Mouse (Mus musculus) neural tube, embryonic 14.5 days (tissue): ENCODE results near the gene Rab3il1. TPM values are rescaled to one million over a fixed set of nuclear protein-coding genes. Genes with fewer than 3 reads are reported as not detected.

ENCODE experiments used
- ATAC-seq: fragments of 200-750 bp; cut with Nextera tagmentation; 2 replicates; pipeline ENCODE4 v1.8.0; 2017; ENCODE audit warnings: low read depth, mild to moderate bottlenecking, moderate TSS enrichment, moderate library complexity
- H3K27ac ChIP-seq: fragments of 300-500 bp; sonication (generic); 2 replicates; pipeline ENCODE4 v1.5.1; 2014; ENCODE audit warnings: low read depth, mild to moderate bottlenecking, control low read depth, low read length, moderate library complexity, mixed read lengths
- H3K27me3 ChIP-seq: fragments of 300-500 bp; sonication (generic); 2 replicates; pipeline ENCODE4 v1.6.1; 2014; ENCODE audit warnings: low read length; ENCODE audit not compliant: control insufficient read depth, insufficient read depth
- H3K36me3 ChIP-seq: fragments of 300-500 bp; sonication (generic); 2 replicates; pipeline ENCODE4 v1.6.1; 2014; ENCODE audit warnings: low read length, mixed read lengths; ENCODE audit not compliant: control insufficient read depth, insufficient read depth
- H3K4me1 ChIP-seq: fragments of 300-500 bp; sonication (generic); 2 replicates; pipeline ENCODE4 v1.6.1; 2014; ENCODE audit warnings: low read length; ENCODE audit not compliant: control insufficient read depth, insufficient read depth
- H3K4me2 ChIP-seq: fragments of 300-500 bp; sonication (generic); 2 replicates; pipeline ENCODE4 v1.6.1; 2014; ENCODE audit warnings: mild to moderate bottlenecking, low read depth, low read length, control low read depth
- H3K4me3 ChIP-seq: fragments of 300-500 bp; sonication (generic); 2 replicates; pipeline ENCODE4 v1.5.1; 2014; ENCODE audit warnings: low read depth, low read length, control low read depth, mixed read lengths
- H3K9ac ChIP-seq: fragments of 300-500 bp; sonication (generic); replicated peaks from 2 replicates; pipeline ENCODE4 v1.6.1; 2014; ENCODE audit warnings: low read depth, mild to moderate bottlenecking, control low read depth, low read length, mixed read lengths
- H3K9me3 ChIP-seq: fragments of 300-500 bp; sonication (generic); 2 replicates; pipeline ENCODE4 v1.6.1; 2016; ENCODE audit warnings: low read length; ENCODE audit not compliant: control insufficient read depth
- WGBS: fragments of 180-500 bp; shearing (Covaris S2); extraction: QIAGEN DNeasy Blood & Tissue Kit; methylation state at CpG from one replicate; pipeline ENCODE4 v1.1.7; 2014; 5-methylcytosine and 5-hydroxymethylcytosine counted together
- polyA plus RNA-seq: library from polyadenylated mRNA; unstranded; fragments of >200 nt; fragmentation: Nextera tagmentation; extraction: Ambion mirVana; gene quantifications from 2 replicates; pipeline ENCODE4 v1.2.1, GENCODE M21; 2014

Gene Rab3il1
- polyA plus RNA-seq, 1 experiment from 2014 or later, result 13.6 TPM

GRCm38 (mm10) chr19:9981621-9982020 is 19.8 kb upstream of the Rab3il1 start:
- no peak for ATAC-seq
- no peaks in the 10 kb centered on the region for H3K27me3 ChIP-seq
- H3K36me3 ChIP-seq, result peaks cover 17% of the 10 kb centered on the region
- peak overlapping the region; percentile 83 for H3K4me3 ChIP-seq
- H3K27ac ChIP-seq, result peak overlapping the region; percentile 91
- H3K4me2 ChIP-seq, result peak overlapping the region; percentile 70
- peaks cover 14% of the 10 kb centered on the region; the same call in 1 of the 2 replicates for H3K4me1 ChIP-seq
- WGBS, result 67% methylated on average over 4 of the region's 4 CpGs
- peak overlapping the region; percentile 51 for H3K9ac ChIP-seq
- H3K9me3 ChIP-seq, result no peaks in the 10 kb centered on the region

DNA sequence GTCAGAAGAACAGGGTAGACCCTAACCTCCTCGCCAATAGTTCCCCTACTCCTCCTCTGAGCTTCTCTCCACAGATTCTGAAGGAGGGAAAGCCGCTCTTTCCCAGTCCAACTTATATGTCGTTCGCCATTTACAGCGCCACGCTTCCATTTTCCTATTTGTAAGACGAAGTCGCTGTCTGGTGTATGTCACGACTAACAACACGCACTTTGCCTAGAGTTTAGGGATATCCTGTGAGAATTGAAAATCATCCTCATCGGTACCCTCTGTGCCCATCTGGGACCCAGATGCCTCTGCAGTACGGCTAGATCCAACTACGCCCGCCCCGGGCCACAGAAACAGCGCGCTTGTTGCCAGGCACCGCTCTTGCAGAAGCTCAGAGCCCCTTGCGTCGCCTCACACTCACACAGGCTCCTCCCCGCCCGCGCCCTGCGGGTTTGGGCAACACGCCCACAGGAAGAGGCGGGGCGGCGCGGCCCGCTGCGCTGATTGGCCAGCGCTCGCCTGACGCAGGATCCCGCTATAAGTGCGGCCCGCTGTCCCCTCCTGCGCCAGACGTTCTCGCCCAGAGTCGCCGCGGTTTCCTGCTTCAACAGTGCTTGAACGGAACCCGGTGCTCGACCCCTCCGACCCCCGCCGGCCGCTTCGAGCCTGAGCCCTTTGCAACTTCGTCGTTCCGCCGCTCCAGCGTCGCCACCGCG is 19.2 kb upstream of the Rab3il1 start:
- peak overlapping the region; percentile 91 for H3K27ac ChIP-seq
- peak overlapping the region; percentile 83 for H3K4me3 ChIP-seq
- no peaks in the 10 kb centered on the region for H3K27me3 ChIP-seq
- H3K9ac ChIP-seq, result peak overlapping the region; percentile 82
- peak; percentile 99 for ATAC-seq
- WGBS, result 1% methylated on average over 50 of the region's 59 CpGs
- peaks cover 17% of the 10 kb centered on the region for H3K36me3 ChIP-seq
- H3K9me3 ChIP-seq, result no peaks in the 10 kb centered on the region
- peak overlapping the region; percentile 70 for H3K4me2 ChIP-seq
- H3K4me1 ChIP-seq, result peaks cover 14% of the 10 kb centered on the region; the same call in 1 of the 2 replicates

DNA sequence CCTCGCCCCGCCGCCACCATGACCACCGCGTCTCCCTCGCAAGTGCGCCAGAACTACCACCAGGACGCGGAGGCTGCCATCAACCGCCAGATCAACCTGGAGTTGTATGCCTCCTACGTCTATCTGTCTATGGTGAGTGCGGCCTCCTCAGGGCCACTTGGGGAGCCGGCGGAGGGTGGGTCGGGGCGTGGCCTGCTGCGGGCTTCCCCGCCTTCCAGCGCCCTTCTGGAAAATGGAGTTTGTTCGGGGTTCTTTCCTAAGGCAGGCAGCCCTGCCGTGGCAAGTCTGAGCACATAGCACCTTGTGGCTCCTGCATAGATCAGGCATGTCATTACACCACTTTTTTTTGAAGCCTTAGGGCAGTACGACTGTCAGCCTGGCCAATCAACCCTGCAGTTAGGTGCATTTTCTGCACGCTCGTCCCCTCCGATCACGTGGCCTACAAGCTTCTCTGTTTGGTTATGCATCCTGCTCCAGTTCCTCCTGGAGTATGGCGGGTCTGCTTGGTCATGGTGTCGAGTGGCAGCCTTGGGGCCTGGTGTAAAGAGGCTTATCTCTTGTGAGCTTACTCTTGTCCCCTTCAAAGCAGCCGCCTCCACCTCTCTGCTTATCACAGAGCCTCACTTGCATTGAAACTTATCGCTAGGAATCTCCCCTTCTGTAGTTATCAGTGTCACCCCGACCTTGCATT is 18.5 kb upstream of the Rab3il1 start:
- Histone ChIP-seq H3K9me3 (no peaks in the 10 kb centered on the region), H3K27me3 (no peaks in the 10 kb centered on the region), H3K4me3 (peak overlapping the region; percentile 83), H3K4me1 (peaks cover 14% of the 10 kb centered on the region; the same call in 1 of the 2 replicates), H3K9ac (peak overlapping the region; percentile 82), H3K27ac (peak overlapping the region; percentile 91), H3K36me3 (peaks cover 17% of the 10 kb centered on the region), H3K4me2 (peak overlapping the region; percentile 70)
- 1% methylated on average over 31 of the region's 31 CpGs for WGBS
- ATAC-seq, result peak; percentile 82

DNA sequence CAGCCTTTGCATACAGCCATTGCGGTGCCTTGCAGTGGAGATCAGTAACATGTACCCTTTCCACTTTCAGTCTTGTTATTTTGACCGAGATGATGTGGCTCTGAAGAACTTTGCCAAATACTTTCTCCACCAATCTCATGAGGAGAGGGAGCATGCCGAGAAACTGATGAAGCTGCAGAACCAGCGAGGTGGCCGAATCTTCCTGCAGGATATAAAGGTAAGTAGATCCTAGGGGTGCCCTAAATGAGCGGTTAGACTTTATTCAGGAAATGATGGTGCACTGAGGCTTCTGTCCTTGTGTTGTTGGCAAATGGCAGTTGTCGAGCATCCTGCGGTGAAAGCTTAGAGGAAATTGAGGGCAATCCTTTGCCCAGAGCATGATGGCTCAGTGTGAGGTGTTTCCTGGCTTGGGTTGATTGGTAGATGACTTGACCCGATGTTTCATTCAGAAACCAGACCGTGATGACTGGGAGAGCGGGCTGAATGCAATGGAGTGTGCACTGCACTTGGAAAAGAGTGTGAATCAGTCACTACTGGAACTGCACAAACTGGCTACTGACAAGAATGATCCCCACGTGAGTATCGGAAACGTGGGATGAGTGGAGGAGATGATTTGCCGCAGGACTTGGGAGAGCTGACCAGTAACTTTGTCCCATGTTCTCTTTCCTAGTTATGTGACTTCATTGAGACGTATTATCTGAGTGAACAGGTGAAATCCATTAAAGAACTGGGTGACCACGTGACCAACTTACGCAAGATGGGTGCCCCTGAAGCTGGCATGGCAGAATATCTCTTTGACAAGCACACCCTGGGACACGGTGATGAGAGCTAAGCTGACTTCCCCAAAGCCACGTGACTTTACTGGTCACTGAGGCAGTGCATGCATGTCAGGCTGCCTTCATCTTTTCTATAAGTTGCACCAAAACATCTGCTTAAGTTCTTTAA is 17.1 kb upstream of the Rab3il1 start:
- no peak overlapping the region for H3K9ac ChIP-seq
- peak overlapping the region; percentile 70 for H3K4me2 ChIP-seq
- H3K27me3 ChIP-seq, result no peaks in the 10 kb centered on the region
- peak overlapping the region; percentile 83; the same call in 1 of the 2 replicates for H3K4me3 ChIP-seq
- no peaks in the 10 kb centered on the region for H3K9me3 ChIP-seq
- 91% methylated on average over 20 of the region's 20 CpGs for WGBS
- no peak overlapping the region for H3K27ac ChIP-seq
- peaks cover 14% of the 10 kb centered on the region; the same call in 1 of the 2 replicates for H3K4me1 ChIP-seq
- ATAC-seq, result no peak
- peaks cover 17% of the 10 kb centered on the region for H3K36me3 ChIP-seq

GRCm38 (mm10) chr19:9985190-9985899 is 16.1 kb upstream of the Rab3il1 start:
- no peak overlapping the region for H3K4me3 ChIP-seq
- WGBS, result 93% methylated on average over 6 of the region's 6 CpGs
- ATAC-seq, result no peak

DNA sequence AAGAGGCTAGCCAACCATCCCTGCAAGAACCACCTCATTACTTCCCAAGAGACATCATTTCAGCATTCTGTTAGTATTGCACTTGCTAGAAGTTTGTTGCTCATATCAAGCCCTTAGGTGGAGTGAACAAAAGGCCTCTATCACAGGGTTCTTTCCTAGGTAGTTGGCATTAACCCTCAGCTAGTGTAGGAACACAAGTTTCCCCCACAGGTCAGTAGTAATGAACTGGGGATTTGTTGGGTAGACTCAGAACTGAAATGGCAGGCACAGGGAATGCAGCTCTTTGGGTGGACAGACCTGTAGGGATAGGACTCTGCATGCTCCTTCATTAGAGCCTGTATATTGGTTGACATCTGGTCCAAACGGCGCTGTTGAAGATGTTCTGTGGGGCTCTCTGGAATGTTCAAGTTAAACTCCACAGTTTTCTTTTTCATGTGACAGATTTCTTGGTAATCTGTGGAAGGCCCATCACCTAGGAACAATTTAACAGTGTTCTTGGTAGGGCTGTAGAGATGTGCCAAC is 15.5 kb upstream of the Rab3il1 start:
- no peak overlapping the region for H3K27ac ChIP-seq

More at GRCm38 (mm10) chr19:9985190-9985899, 16.1 kb upstream of the Rab3il1 start:
- H3K4me1 ChIP-seq, result peaks cover 14% of the 10 kb centered on the region; the same call in 1 of the 2 replicates
- no peak overlapping the region for H3K9ac ChIP-seq
- no peak overlapping the region for H3K27ac ChIP-seq
- H3K27me3 ChIP-seq, result no peaks in the 10 kb centered on the region
- H3K9me3 ChIP-seq, result no peaks in the 10 kb centered on the region
- peaks cover 17% of the 10 kb centered on the region for H3K36me3 ChIP-seq
- no peak overlapping the region for H3K4me2 ChIP-seq

GRCm38 (mm10) chr19:9987192-9987591 is 14.3 kb upstream of the Rab3il1 start:
- 57% methylated on average over 6 of the region's 6 CpGs for WGBS

More for the DNA sequence above, 15.5 kb upstream of the Rab3il1 start:
- WGBS, result 98% methylated on average over 2 of the region's 2 CpGs
- H3K9ac ChIP-seq, result no peak overlapping the region
- peaks cover 17% of the 10 kb centered on the region for H3K36me3 ChIP-seq
- no peaks in the 10 kb centered on the region for H3K9me3 ChIP-seq
- no peak overlapping the region for H3K4me2 ChIP-seq
- H3K4me3 ChIP-seq, result no peak overlapping the region
- no peaks in the 10 kb centered on the region for H3K27me3 ChIP-seq
- ATAC-seq, result no peak
- H3K4me1 ChIP-seq, result peaks cover 14% of the 10 kb centered on the region; the same call in 1 of the 2 replicates

DNA sequence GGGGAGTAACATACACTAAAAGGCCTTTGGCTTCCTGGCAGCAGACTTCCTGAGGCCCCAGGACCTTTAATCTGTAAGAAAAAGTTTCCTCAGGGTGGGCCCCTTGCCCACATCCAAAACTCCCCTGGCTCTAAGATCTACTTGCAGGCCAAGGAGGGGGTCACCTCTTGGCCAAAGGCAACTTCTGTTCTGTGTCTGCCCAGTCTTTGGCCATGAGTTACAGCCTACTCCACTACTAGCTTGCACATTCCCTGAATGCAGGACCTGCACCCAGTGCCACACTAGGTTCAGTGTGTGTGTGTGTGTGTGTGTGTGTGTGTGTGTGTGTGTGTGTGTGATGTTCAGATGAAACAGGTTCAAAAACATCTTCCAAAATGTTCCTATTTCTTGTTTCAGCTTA is 13.9 kb upstream of the Rab3il1 start:
- peaks cover 11% of the 10 kb centered on the region; the same call in 1 of the 2 replicates for H3K4me1 ChIP-seq

More at GRCm38 (mm10) chr19:9987192-9987591, 14.3 kb upstream of the Rab3il1 start:
- Histone ChIP-seq H3K4me3 (no peak overlapping the region), H3K4me1 (peaks cover 11% of the 10 kb centered on the region; the same call in 1 of the 2 replicates), H3K36me3 (peaks cover 17% of the 10 kb centered on the region), H3K4me2 (no peak overlapping the region), H3K27me3 (no peaks in the 10 kb centered on the region), H3K27ac (no peak overlapping the region), H3K9ac (no peak overlapping the region), H3K9me3 (no peaks in the 10 kb centered on the region)
- no peak for ATAC-seq

More for the DNA sequence above, 13.9 kb upstream of the Rab3il1 start:
- Histone ChIP-seq H3K27ac (no peak overlapping the region), H3K9ac (no peak overlapping the region), H3K9me3 (no peaks in the 10 kb centered on the region), H3K36me3 (peaks cover 17% of the 10 kb centered on the region), H3K4me3 (no peak overlapping the region), H3K4me2 (no peak overlapping the region), H3K27me3 (no peaks in the 10 kb centered on the region)
- ATAC-seq, result no peak
